Mouse (Mus musculus) forebrain, embryonic 15.5 days (tissue): ENCODE data around the gene Gtf2ird2. TPM values are rescaled to one million over a fixed set of nuclear protein-coding genes. Genes with fewer than 3 reads are reported as not detected.

Experiments used
- ATAC-seq: fragments of 200-750 bp; cut with Nextera tagmentation; replicated peaks from 2 replicates; pipeline ENCODE4 v1.8.0; 2017; ENCODE audit warnings: mild to moderate bottlenecking, moderate TSS enrichment, moderate library complexity
- H3K27ac ChIP-seq: fragments of 300-500 bp; sonication (generic); replicated peaks from 2 replicates; pipeline ENCODE4 v1.5.1; 2015; ENCODE audit warnings: mild to moderate bottlenecking, inconsistent platforms
- H3K27me3 ChIP-seq: fragments of 300-500 bp; sonication (generic); 2 replicates; pipeline ENCODE4 v1.6.1; 2015; ENCODE audit warnings: inconsistent platforms
- H3K36me3 ChIP-seq: fragments of 300-500 bp; sonication (generic); 2 replicates; pipeline ENCODE4 v1.6.1; 2015; ENCODE audit warnings: mild to moderate bottlenecking, inconsistent platforms
- H3K4me1 ChIP-seq: fragments of 300-500 bp; sonication (generic); 2 replicates; pipeline ENCODE4 v1.6.1; 2015; ENCODE audit warnings: inconsistent platforms
- H3K4me2 ChIP-seq: fragments of 300-500 bp; sonication (generic); replicated peaks from 2 replicates; pipeline ENCODE4 v1.6.1; 2015; ENCODE audit warnings: mild to moderate bottlenecking, inconsistent platforms
- H3K4me3 ChIP-seq: fragments of 300-500 bp; sonication (generic); 2 replicates; pipeline ENCODE4 v1.5.1; 2015; ENCODE audit warnings: mild to moderate bottlenecking, inconsistent platforms
- H3K9ac ChIP-seq: fragments of 300-500 bp; sonication (generic); replicated peaks from 2 replicates; pipeline ENCODE4 v1.6.1; 2015; ENCODE audit warnings: mild to moderate bottlenecking, inconsistent platforms
- H3K9me3 ChIP-seq: fragments of 300-500 bp; sonication (generic); 2 replicates; pipeline ENCODE4 v1.6.1; 2016; ENCODE audit warnings: inconsistent platforms
- whole genome bisulfite sequencing: fragments of 180-500 bp; shearing (Covaris S2); methylation state at CpG from one replicate; pipeline ENCODE4 v1.1.7; 2015; ENCODE audit warnings: mixed read lengths; 5-methylcytosine and 5-hydroxymethylcytosine counted together
- polyA plus RNA-seq: library from polyadenylated mRNA; unstranded; fragments of >200 nt; fragmentation: Nextera tagmentation; extraction: Ambion mirVana; gene quantifications from 2 replicates; pipeline ENCODE4 v1.2.1, GENCODE M21; 2015

The Gtf2ird2 gene
- polyA plus RNA-seq, 1 experiment from 2014 or later: 11.8 TPM

GRCm38 (mm10) chr5:134186059-134186458, 2.2 kb downstream of the Gtf2ird2 start:
- Histone ChIP-seq H3K9ac (no peak overlapping the region), H3K27ac (no peak overlapping the region), H3K4me1 (peaks cover 18% of the 10 kb centered on the region), H3K9me3 (no peaks in the 10 kb centered on the region), H3K4me2 (no peak overlapping the region), H3K27me3 (no peaks in the 10 kb centered on the region), H3K4me3 (no peak overlapping the region), H3K36me3 (no peaks in the 10 kb centered on the region)
- ATAC-seq: no peak
- WGBS: 94% methylated on average over 3 of the region's 3 CpGs

- H3K27ac ChIP-seq: no peak overlapping the region
- peaks cover 18% of the 10 kb centered on the region for H3K4me1 ChIP-seq
- no peak overlapping the region for H3K9ac ChIP-seq
- no peak for ATAC-seq
- no peak overlapping the region for H3K4me2 ChIP-seq
- H3K36me3 ChIP-seq: no peaks in the 10 kb centered on the region
- no peaks in the 10 kb centered on the region for H3K9me3 ChIP-seq
- 72% methylated on average over 4 of the region's 4 CpGs for WGBS
- no peaks in the 10 kb centered on the region for H3K27me3 ChIP-seq
- no peak overlapping the region for H3K4me3 ChIP-seq
These were observed 3.3 kb downstream of the Gtf2ird2 start for GRCm38 (mm10) chr5:134186961-134187731.

GRCm38 (mm10) chr5:134188571-134188970, 4.8 kb downstream of the Gtf2ird2 start:
- Histone ChIP-seq H3K4me1 (peaks cover 4% of the 10 kb centered on the region), H3K27me3 (no peaks in the 10 kb centered on the region), H3K9me3 (no peaks in the 10 kb centered on the region), H3K9ac (no peak overlapping the region), H3K4me3 (no peak overlapping the region), H3K36me3 (no peaks in the 10 kb centered on the region), H3K4me2 (no peak overlapping the region), H3K27ac (no peak overlapping the region)
- no peak for ATAC-seq
- 92% methylated on average over 7 of the region's 7 CpGs for WGBS

- H3K9me3 ChIP-seq: no peaks in the 10 kb centered on the region
- ATAC-seq: no peak
- H3K36me3 ChIP-seq: peaks cover 13% of the 10 kb centered on the region
- no peak overlapping the region for H3K4me2 ChIP-seq
- no peak overlapping the region for H3K9ac ChIP-seq
- no peaks in the 10 kb centered on the region for H3K27me3 ChIP-seq
- no peak overlapping the region for H3K27ac ChIP-seq
- no peaks in the 10 kb centered on the region for H3K4me1 ChIP-seq
- H3K4me3 ChIP-seq: no peak overlapping the region
- 91% methylated on average over 8 of the region's 8 CpGs for WGBS
These were observed 9.8 kb downstream of the Gtf2ird2 start for GRCm38 (mm10) chr5:134193664-134194063.

GRCm38 (mm10) chr5:134206721-134207120, 22.9 kb downstream of the Gtf2ird2 start:
- H3K4me3 ChIP-seq: no peak overlapping the region
- H3K9me3 ChIP-seq: no peaks in the 10 kb centered on the region

GRCm38 (mm10) chr5:134209931-134210554, 26.2 kb downstream of the Gtf2ird2 start:
- H3K4me1 ChIP-seq: no peaks in the 10 kb centered on the region
- H3K4me3 ChIP-seq: no peak overlapping the region
- H3K4me2 ChIP-seq: no peak overlapping the region
- H3K9me3 ChIP-seq: no peaks in the 10 kb centered on the region
- H3K36me3 ChIP-seq: 0 out of 2 replicates have a peak, but pooled peaks cover 5% of the 10 kb centered on the region
- ATAC-seq: no peak
- H3K9ac ChIP-seq: no peak overlapping the region
- WGBS: 78% methylated on average over 11 of the region's 11 CpGs
- H3K27me3 ChIP-seq: no peaks in the 10 kb centered on the region
- H3K27ac ChIP-seq: no peak overlapping the region

More at GRCm38 (mm10) chr5:134206721-134207120, 22.9 kb downstream of the Gtf2ird2 start:
- no peak overlapping the region for H3K27ac ChIP-seq
- 86% methylated on average over 10 of the region's 10 CpGs for WGBS
- H3K4me1 ChIP-seq: no peaks in the 10 kb centered on the region
- no peak for ATAC-seq
- H3K4me2 ChIP-seq: no peak overlapping the region
- H3K36me3 ChIP-seq: 0 out of 2 replicates have a peak, but pooled peaks cover 5% of the 10 kb centered on the region
- H3K27me3 ChIP-seq: no peaks in the 10 kb centered on the region
- no peak overlapping the region for H3K9ac ChIP-seq

- H3K4me2 ChIP-seq: no peak overlapping the region
- H3K9ac ChIP-seq: no peak overlapping the region
- no peaks in the 10 kb centered on the region for H3K27me3 ChIP-seq
- H3K36me3 ChIP-seq: 0 out of 2 replicates have a peak, but pooled peaks cover 4% of the 10 kb centered on the region
- H3K4me3 ChIP-seq: no peak overlapping the region
- ATAC-seq: no peak
- H3K4me1 ChIP-seq: no peaks in the 10 kb centered on the region
- 78% methylated on average over 12 of the region's 12 CpGs for WGBS
- no peaks in the 10 kb centered on the region for H3K9me3 ChIP-seq
- H3K27ac ChIP-seq: no peak overlapping the region
These were observed 30.4 kb downstream of the Gtf2ird2 start for GRCm38 (mm10) chr5:134214021-134214806.

- Histone ChIP-seq H3K9ac (no peak overlapping the region), H3K4me1 (peaks cover 9% of the 10 kb centered on the region), H3K36me3 (0 out of 2 replicates have a peak, but pooled peaks cover 3% of the 10 kb centered on the region), H3K4me3 (no peak overlapping the region), H3K27ac (no peak overlapping the region), H3K27me3 (peaks cover 12% of the 10 kb centered on the region; the same call in 1 of the 2 replicates), H3K9me3 (no peaks in the 10 kb centered on the region), H3K4me2 (no peak overlapping the region)
- 93% methylated on average over 7 of the region's 7 CpGs for WGBS
- ATAC-seq: no peak
These were observed 34.1 kb downstream of the Gtf2ird2 start for GRCm38 (mm10) chr5:134217900-134218299.

GRCm38 (mm10) chr5:134221278-134221677, 37.5 kb downstream of the Gtf2ird2 start:
- Histone ChIP-seq H3K9me3 (no peaks in the 10 kb centered on the region), H3K9ac (no peak overlapping the region; the same call in 1 of the 2 replicates)
- WGBS: 45% methylated on average over 4 of the region's 4 CpGs

GRCm38 (mm10) chr5:134221708-134222150, 37.9 kb downstream of the Gtf2ird2 start:
- Histone ChIP-seq H3K36me3 (0 out of 2 replicates have a peak, but pooled peaks cover 3% of the 10 kb centered on the region), H3K4me1 (peaks cover 9% of the 10 kb centered on the region), H3K4me3 (peak overlapping the region; percentile 30), H3K27ac (no peak overlapping the region), H3K4me2 (peak overlapping the region; percentile 47), H3K9me3 (no peaks in the 10 kb centered on the region), H3K27me3 (peaks cover 12% of the 10 kb centered on the region; the same call in 1 of the 2 replicates), H3K9ac (peak overlapping the region; percentile 45)
- WGBS: 5% methylated on average over 36 of the region's 36 CpGs
- ATAC-seq: no peak

More at GRCm38 (mm10) chr5:134221278-134221677, 37.5 kb downstream of the Gtf2ird2 start:
- peaks cover 12% of the 10 kb centered on the region; the same call in 1 of the 2 replicates for H3K27me3 ChIP-seq
- H3K27ac ChIP-seq: no peak overlapping the region
- H3K4me3 ChIP-seq: no peak overlapping the region
- no peak overlapping the region; the same call in 1 of the 2 replicates for H3K4me2 ChIP-seq
- no peak for ATAC-seq
- H3K36me3 ChIP-seq: 0 out of 2 replicates have a peak, but pooled peaks cover 3% of the 10 kb centered on the region
- H3K4me1 ChIP-seq: peaks cover 9% of the 10 kb centered on the region

GRCm38 (mm10) chr5:134225110-134225901, 41.5 kb downstream of the Gtf2ird2 start:
- 85% methylated on average over 30 of the region's 30 CpGs for WGBS
- no peak overlapping the region for H3K4me2 ChIP-seq
- no peak overlapping the region for H3K9ac ChIP-seq
- H3K36me3 ChIP-seq: no peaks in the 10 kb centered on the region
- H3K4me3 ChIP-seq: no peak overlapping the region
- H3K4me1 ChIP-seq: peaks cover 9% of the 10 kb centered on the region
- no peaks in the 10 kb centered on the region for H3K9me3 ChIP-seq
- peaks cover 12% of the 10 kb centered on the region; the same call in 1 of the 2 replicates for H3K27me3 ChIP-seq
- no peak overlapping the region for H3K27ac ChIP-seq
- no peak for ATAC-seq
